Mouse (Mus musculus): ENCODE results near the gene Mup4. TPM values are rescaled to one million over a fixed set of nuclear protein-coding genes. Genes with fewer than 3 reads are reported as not detected.
"Not testable (repeated sequence)": the region's sequence is repeated elsewhere in the genome, so short reads cannot be mapped to it uniquely, and the experiment has no call there.

Mup4 gene
- polyA plus RNA-seq (2012; rRNA removed): not detected in 2 replicates

DNA sequence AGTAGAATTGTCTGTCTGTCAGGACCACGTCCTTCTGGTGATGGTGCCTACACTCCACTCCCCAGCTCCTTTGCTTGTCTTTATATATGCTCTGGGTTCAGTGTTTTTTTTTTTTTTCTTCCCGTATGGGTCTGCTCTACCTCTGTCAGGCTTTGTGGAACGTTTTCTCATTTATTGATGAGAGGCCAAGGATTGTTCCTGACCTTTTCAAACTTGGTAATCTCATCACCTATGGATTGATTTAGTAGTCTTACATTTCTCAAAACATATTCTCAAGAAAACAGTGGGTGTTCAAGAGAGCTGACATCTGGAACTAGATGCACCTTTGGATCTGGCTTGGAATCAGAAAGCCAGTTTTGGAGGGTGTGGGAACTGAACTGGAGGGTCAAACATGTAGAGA is at the start of gene Mup4:
Gene Mup4 (minus strand): TSS at position 101 of the 400 bp plus-strand sequence.
- no peak for TF ChIP-seq CTCF (IDR thresholded peaks at IDR 0.05; ENCODE audit: borderline replicate concordance, extremely low read depth, insufficient read depth, insufficient read length)
- TF ChIP-seq POLR2A (IDR thresholded peaks at IDR 0.05; ENCODE audit: borderline replicate concordance, extremely low read depth, insufficient read depth, insufficient read length, poor library complexity, severe bottlenecking): no peak
- no peak for DNase-seq (ENCODE audit: low read depth)

DNA sequence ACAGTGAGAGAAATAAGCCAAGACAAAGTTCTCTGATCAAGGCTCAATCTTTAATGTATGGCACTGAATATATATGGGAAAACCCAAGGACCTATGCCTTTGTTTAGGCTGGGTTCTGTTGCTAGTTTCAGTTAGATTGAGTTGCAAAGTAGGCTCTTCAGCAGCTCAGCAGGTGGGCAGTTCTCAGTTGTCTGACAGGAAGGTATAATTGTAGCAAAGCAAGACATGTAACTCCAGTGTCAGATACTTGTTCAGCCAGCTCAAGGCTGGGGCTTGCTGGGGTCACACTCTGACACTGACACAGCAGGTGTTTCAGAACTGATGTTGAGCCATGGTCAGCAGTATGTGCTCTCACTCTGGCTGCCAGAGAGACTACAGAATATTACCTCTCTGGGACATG is 37.4 kb upstream of the Mup4 start:
- DNase-seq (ENCODE audit: low read depth): not testable (repeated sequence)

DNA sequence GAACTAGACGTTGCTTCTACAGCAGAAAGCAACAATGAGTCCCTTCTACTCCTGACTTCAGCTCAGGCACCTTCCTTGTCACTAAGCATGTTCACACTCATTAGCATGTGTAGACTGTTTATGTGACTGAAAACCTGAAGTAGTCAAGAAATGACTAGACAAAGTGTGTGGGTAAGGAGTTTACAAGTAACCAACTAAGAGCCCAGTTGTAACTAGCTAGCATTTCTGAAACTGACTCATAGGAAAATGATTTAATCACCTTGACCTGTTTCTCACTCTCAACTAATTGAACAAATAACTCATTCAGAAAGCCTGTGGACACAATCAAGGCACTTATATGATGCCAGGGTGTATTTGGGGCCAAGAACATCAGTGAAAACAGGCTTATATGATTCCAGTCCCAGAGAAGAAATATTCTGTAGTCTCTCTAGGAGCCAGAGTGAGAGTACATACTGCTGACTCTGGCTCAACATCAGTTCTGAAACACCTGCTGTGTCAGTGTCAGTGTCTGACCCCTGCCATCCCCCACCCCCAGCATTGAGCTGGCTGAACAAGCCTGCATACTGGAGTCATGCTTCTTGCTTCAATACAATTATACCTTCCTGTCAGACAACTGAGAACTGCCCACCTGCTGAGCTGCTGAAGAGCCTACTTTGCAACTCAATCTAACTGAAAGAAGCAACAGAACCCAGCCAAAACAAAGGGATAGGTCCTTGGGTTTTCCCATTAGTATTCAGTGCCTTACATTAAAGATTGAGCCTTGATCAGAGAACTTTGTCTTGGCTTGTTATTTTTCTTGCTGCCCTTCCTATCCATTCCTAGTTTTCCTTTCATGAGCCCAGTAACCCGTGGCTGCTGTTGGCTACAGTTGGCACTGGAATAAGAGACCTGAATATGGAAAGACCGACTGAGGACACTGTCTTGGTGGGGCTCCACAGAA is 3.2 kb upstream of the Mup4 start, which contains the start of gene Mup6:
Gene Mup6 (plus strand): TSS at position 890 of the 940 bp plus-strand sequence.
- TF ChIP-seq POLR2A (IDR thresholded peaks at IDR 0.05; ENCODE audit: borderline replicate concordance, extremely low read depth, insufficient read depth, insufficient read length, poor library complexity, severe bottlenecking) (no peak), CTCF (IDR thresholded peaks at IDR 0.05; ENCODE audit: borderline replicate concordance, extremely low read depth, insufficient read depth, insufficient read length) (no peak)
- DNase-seq (ENCODE audit: low read depth): no peak

DNA sequence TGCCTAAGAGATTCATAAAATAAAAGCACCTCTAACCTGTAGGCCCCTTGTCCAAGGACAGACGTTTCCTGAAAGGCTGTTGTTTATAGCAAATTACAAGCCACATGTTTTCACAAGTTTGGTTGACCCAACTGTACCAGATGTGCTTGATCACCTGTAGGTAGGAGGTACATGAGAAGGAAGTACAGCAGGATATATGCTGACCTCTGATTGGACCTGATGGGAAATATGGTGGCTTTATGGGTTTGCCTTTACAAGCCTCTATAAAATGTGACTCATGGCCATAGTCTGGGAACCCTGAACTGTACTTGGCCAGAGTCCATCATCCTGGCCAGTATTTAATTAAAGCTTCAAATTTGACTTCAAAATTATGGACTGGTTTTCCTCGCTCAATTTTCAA is 23.0 kb downstream of the Mup4 start:
- no peak for DNase-seq (ENCODE audit: low read depth)
- TF ChIP-seq CTCF (IDR thresholded peaks at IDR 0.05; ENCODE audit: borderline replicate concordance, extremely low read depth, insufficient read depth, insufficient read length) (no peak), POLR2A (IDR thresholded peaks at IDR 0.05; ENCODE audit: borderline replicate concordance, extremely low read depth, insufficient read depth, insufficient read length, poor library complexity, severe bottlenecking) (no peak)

DNA sequence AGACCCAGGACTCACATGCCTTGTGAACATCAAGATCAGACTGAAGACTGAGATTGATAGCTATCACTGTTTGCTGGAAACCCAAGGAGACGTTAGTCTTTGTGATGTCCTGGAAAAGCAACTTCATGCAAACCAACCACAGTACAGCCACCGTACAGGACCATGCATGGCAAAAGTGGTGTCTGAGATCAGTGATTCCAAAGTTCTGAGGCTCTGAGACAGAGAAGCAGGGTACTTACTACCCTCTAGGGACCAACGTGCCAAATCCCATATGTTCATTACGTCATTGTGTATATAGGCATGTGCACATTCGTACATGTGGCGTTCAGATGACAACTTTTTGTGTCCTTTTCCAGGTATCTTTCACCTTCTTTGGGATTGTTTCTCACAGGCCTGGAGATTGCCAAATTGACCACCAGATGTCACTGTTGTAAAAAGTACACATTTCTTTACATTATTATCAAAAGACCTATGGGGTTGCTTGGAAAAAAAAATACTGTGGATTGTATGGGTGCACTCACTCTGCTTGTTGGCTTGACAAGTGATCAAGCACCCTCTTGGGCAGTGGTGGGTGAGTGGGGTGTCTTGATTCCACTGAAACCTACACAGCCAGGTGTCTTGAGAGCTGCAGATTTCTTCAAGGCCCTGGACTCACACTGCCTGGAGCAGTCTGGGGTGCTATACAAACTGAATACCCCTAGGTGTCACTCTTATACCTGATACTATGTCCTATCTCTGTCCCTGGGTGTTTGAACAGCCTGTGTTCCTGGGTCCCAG is 27.8 kb downstream of the Mup4 start:
- DNase-seq (ENCODE audit: low read depth): peak; percentile 56
- TF ChIP-seq POLR2A (IDR thresholded peaks at IDR 0.05; ENCODE audit: borderline replicate concordance, extremely low read depth, insufficient read depth, insufficient read length, poor library complexity, severe bottlenecking) (no peak), CTCF (IDR thresholded peaks at IDR 0.05; ENCODE audit: borderline replicate concordance, extremely low read depth, insufficient read depth, insufficient read length) (peak; percentile 40; the same call in 1 of the 2 replicates)

DNA sequence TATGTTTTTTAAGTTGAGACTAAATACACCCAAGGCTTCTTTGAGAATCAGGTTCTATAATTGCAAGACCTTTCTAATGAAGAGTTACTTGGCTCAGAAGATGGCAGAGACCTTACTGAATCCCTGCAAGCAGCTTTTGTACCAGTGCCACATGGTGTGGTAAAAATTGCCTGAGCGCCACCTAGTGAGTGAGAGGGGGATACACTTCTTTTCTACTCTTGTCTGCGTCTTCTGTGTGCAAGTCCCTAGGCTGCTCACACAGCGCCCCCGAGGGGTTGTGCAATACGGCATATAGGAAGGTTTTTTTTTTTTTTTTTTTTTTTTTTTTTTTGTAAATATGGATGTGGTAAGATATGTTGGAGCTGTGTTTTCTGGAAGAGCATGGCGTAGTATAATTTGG is 32.2 kb downstream of the Mup4 start:
- DNase-seq (ENCODE audit: low read depth): peak; percentile 79
- TF ChIP-seq CTCF (IDR thresholded peaks at IDR 0.05; ENCODE audit: borderline replicate concordance, extremely low read depth, insufficient read depth, insufficient read length): peak; percentile 56; the same call in 1 of the 2 replicates
- TF ChIP-seq POLR2A (IDR thresholded peaks at IDR 0.05; ENCODE audit: borderline replicate concordance, extremely low read depth, insufficient read depth, insufficient read length, poor library complexity, severe bottlenecking): no peak

DNA sequence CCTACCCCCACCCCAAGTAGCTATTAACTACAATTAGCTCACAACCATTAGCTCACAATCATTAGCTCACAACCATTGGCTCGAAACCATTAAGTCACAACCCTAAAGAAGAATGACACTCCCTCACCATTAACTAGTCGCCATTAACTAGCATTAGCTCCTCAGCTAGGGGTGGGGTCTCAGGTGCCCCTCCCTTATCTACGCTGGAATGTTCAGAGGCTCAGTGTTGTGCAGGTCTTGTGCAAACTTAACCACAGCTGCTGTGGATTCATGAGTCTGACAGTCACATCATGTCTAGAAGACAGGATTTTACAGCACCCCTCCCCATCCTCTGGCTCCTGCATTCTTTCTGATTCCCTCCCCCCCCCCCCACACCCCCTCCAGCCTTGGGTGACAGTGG is 32.8 kb downstream of the Mup4 start:
- no peak for DNase-seq (ENCODE audit: low read depth)
- TF ChIP-seq CTCF (IDR thresholded peaks at IDR 0.05; ENCODE audit: borderline replicate concordance, extremely low read depth, insufficient read depth, insufficient read length): no peak
- TF ChIP-seq POLR2A (IDR thresholded peaks at IDR 0.05; ENCODE audit: borderline replicate concordance, extremely low read depth, insufficient read depth, insufficient read length, poor library complexity, severe bottlenecking): no peak

DNA sequence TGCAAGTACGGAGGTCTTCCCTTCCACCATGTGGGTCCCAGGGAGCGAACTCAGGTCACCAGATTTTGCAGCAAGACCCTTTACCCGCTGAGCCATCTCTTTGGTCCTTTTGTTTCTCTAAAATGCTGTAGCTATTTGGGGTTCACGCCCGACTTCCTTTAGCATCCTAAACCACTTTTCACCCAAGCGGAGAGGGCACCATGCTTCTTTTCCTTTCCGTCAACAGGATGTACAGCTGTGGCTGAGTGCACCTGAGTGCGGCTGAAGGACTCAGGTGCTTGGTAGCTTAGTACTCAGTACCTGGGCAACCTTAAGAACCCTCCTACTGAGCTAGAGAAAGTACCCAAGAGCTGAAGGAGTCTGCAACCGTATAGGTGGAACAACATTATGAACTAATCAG is 35.4 kb downstream of the Mup4 start:
- no peak for TF ChIP-seq CTCF (IDR thresholded peaks at IDR 0.05; ENCODE audit: borderline replicate concordance, extremely low read depth, insufficient read depth, insufficient read length)
- no peak for DNase-seq (ENCODE audit: low read depth)

DNA sequence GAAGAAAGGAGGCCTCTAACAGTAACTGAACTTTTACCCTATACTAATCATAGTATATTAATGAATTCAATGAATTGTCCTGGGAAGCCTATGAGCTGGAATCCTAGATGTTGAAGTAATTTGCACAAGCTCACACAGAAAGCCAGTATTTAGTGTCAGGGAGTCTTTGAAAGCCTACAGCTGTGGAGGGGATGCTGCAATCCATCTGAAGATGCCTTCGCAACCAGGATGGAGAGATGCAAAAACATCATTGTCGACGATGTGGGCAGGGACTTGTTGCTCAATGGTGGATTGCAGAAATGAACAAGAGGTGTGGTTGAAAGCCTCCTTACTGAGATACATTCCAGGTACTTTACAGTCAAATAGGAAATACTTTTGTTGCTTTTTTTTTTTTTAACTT is 42.5 kb downstream of the Mup4 start:
- no peak for DNase-seq (ENCODE audit: low read depth)
- TF ChIP-seq POLR2A (IDR thresholded peaks at IDR 0.05; ENCODE audit: borderline replicate concordance, extremely low read depth, insufficient read depth, insufficient read length, poor library complexity, severe bottlenecking) (no peak), CTCF (IDR thresholded peaks at IDR 0.05; ENCODE audit: borderline replicate concordance, extremely low read depth, insufficient read depth, insufficient read length) (no peak)

DNA sequence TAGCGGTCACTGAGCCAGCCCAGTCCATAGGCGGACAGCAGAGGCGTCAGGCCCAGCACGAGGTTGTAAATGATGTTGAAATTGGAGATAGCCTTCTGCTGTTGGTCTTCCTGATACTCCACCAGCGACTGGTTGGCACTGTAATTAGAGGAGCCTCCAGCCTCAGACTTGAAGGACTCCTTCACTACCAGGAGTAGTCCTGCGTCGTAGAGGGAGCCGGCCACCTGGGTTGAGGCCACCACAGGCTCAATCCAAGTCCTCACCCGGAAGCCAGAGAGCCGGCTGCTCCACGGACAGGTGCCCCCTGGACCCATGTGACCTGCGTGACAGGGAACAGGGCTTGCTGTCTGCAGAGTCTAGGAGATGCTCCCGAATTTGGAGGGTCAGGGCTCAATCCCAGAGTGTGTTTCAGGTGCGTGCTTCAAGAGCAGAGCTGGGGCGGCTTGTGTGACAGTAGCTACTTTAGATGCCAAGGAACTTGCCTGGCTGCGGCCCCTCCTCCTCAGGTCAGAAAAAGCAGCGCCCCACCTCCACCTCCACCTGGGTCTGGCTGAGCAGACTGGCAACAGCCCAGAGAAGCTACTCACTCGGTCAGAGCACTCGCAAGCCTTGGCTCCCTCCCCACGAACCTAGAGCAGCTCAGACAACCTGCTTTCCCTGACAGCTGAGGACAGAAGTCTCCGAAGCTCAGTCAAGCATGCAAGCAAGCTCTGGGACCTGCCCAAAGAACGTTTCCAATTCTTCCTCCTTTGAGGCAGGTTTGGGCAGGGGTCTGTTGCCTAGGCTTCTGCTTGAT is 45.7 kb downstream of the Mup4 start, which contains the start of gene Slc46a2:
Gene Slc46a2 (minus strand): TSS at position 449 of the 796 bp plus-strand sequence.
- no peak for TF ChIP-seq CTCF (IDR thresholded peaks at IDR 0.05; ENCODE audit: borderline replicate concordance, extremely low read depth, insufficient read depth, insufficient read length)
- TF ChIP-seq POLR2A (IDR thresholded peaks at IDR 0.05; ENCODE audit: borderline replicate concordance, extremely low read depth, insufficient read depth, insufficient read length, poor library complexity, severe bottlenecking): no peak
- DNase-seq (ENCODE audit: low read depth): no peak

DNA sequence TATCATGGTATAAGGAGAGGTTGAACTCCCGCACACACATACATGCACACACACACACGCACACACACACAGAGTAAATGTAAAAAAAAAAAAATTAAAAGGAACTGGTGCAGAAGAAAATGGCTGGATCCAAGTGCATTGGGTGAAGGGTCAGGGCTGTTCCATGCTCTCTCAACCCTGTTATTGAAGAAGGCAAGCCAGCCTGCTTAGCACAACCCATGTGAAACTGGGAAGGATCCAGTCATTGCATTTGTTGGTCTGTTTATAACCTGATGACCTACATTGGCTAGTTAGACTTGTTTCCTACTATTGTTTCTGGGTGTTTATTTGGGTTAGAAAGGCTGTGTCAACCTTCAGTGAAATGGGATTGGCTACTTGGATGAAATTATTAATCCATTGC is 51.7 kb downstream of the Mup4 start:
- DNase-seq (ENCODE audit: low read depth): no peak

More for the DNA sequence above, 51.7 kb downstream of the Mup4 start:
- TF ChIP-seq POLR2A (IDR thresholded peaks at IDR 0.05; ENCODE audit: borderline replicate concordance, extremely low read depth, insufficient read depth, insufficient read length, poor library complexity, severe bottlenecking): no peak

Data from brain, embryonic 14.5 days (tissue).